Mouse (Mus musculus) bone marrow macrophage, adult 2 months (primary cell): Measurements from ENCODE around the gene Iscu. TPM values are rescaled to one million over a fixed set of nuclear protein-coding genes. Genes with fewer than 3 reads are reported as not detected.
"Not testable (repeated sequence)": the region's sequence is repeated elsewhere in the genome, so short reads cannot be mapped to it uniquely, and the experiment has no call there.

Experiments
- H3K27ac ChIP-seq: 2 replicates; pipeline ENCODE4 v1.5.1; 2012; ENCODE audit warnings: low read depth, low read length; ENCODE audit not compliant: insufficient read depth
- H3K4me1 ChIP-seq: 2 replicates; pipeline ENCODE4 v1.6.1; 2012; ENCODE audit warnings: low read length; ENCODE audit not compliant: control insufficient read depth, insufficient read depth
- H3K4me3 ChIP-seq: 2 replicates; pipeline ENCODE4 v1.5.1; 2012; ENCODE audit warnings: mild to moderate bottlenecking, low read length, moderate library complexity; ENCODE audit not compliant: insufficient read depth
- CTCF ChIP-seq: IDR thresholded peaks from 2 replicates; pipeline ENCODE4 v1.5.1; 2012; ENCODE audit warnings: low read depth, mild to moderate bottlenecking, low read length, moderate library complexity
- POLR2A ChIP-seq: IDR thresholded peaks from 2 replicates; pipeline ENCODE4 v1.6.1; 2012; ENCODE audit warnings: mild to moderate bottlenecking, low read depth, low read length, borderline replicate concordance
- polyA plus RNA-seq: library from polyadenylated mRNA; stranded (reverse); fragments of >200 nt; gene quantifications from 2 replicates; pipeline ENCODE4 v1.2.4, GENCODE M21; 2012; ENCODE audit not compliant: missing spikeins, insufficient read depth, insufficient read length

The Iscu gene
- polyA plus RNA-seq, 1 experiment: 106 TPM

DNA sequence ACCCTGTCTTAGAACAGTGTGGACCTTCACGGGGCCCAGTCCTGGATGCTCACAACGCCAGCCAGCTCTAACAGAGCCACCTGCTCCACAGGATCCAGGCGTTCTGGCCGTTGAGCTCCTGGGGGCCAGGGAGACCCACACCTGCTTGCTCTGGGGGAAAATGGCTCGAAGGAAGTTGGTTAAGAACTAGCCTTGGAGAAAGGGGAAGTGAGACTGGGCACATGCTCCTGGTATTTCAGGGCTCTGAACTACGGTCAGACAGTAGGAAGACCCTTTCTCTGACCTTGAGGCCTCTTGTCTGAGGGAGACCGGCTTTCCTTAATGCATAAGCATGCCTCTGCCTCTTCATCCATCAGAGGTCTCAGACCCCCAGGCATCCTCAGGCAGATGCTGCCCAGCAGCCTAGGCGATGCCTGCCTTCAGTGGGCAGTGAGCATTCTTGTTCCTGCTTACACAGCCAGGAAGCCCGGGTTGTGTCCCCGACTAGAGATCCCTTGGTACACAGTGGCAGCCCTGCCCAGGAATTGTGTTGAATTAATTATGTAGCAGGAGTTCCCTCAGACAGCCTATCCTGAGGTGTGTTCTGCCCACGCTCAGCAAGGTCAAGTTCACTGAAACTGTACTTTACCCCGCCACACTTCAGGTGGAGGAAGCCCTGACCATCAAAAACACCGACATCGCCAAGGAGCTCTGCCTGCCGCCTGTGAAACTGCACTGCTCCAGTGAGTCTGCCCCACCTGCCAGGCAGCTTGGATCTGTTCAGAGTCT, 3.8 kb downstream of the Iscu start:
- Histone ChIP-seq H3K4me1 (peaks cover 29% of the 10 kb centered on the region), H3K27ac (peak overlapping the region; percentile 94), H3K4me3 (no peak overlapping the region)
- TF ChIP-seq POLR2A (no peak), CTCF (no peak)

DNA sequence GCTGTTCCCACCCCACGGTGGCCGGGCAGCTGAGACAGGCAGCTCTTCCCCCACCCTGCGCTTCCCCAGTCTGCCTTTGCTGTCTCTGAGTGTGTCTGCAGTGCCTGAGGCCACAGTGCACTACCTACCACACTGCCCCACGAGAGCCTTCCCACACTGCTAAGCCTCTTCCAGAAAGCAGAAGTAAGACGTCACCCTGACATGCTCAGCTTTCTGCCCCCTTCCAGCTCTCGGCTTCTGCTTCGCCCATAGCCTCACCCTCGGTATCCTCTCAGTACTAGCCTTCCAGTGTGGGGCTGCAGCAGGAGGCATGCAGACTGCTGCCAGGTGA, 4.3 kb downstream of the Iscu start:
- Histone ChIP-seq H3K4me1 (peaks cover 29% of the 10 kb centered on the region), H3K4me3 (no peak overlapping the region), H3K27ac (peak overlapping the region; percentile 94)
- no peak for TF ChIP-seq POLR2A
- TF ChIP-seq CTCF: no peak

DNA sequence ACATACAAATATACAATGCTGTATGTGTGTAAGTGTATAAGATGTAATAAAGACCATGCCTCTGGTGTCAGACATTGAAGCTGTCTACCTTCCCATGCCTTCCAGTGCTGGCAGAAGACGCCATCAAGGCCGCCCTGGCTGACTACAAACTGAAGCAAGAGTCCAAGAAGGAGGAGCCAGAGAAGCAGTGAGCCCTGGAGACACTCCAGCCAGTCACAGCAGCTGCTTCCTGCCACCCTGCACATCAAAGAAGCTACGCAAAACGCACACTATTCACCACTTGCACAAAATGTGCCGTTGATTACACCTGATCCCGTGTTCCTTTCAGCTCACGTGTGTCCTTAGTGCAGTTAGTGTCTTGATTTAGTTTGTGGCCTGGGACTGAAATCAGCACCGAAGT, 5.2 kb downstream of the Iscu start:
- H3K27ac ChIP-seq, H3K4me3 ChIP-seq: not testable (repeated sequence)
- peaks cover 29% of the 10 kb centered on the region for H3K4me1 ChIP-seq

DNA sequence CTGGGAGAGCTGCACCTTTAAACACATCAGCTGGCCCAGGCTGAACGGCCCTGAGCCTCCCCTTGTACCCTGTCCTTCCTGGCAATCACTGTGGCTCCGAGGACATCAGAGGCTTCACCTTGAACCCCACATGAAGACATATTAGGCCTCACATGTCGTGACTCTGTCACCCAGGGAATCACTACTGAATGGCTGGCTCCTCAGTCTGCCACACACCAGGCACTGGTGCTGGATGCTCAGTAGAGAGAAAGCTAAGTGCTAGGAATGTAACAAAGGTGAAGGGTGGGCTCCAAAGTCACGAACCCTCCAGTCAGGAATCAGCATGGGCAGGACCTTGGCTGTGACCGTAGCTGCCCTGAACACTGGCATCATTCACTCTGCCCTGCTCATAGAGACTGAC, 7.0 kb downstream of the Iscu start:
- no peak overlapping the region for H3K27ac ChIP-seq
- peaks cover 33% of the 10 kb centered on the region for H3K4me1 ChIP-seq
- no peak for TF ChIP-seq CTCF
- no peak for TF ChIP-seq POLR2A
- H3K4me3 ChIP-seq: no peak overlapping the region

DNA sequence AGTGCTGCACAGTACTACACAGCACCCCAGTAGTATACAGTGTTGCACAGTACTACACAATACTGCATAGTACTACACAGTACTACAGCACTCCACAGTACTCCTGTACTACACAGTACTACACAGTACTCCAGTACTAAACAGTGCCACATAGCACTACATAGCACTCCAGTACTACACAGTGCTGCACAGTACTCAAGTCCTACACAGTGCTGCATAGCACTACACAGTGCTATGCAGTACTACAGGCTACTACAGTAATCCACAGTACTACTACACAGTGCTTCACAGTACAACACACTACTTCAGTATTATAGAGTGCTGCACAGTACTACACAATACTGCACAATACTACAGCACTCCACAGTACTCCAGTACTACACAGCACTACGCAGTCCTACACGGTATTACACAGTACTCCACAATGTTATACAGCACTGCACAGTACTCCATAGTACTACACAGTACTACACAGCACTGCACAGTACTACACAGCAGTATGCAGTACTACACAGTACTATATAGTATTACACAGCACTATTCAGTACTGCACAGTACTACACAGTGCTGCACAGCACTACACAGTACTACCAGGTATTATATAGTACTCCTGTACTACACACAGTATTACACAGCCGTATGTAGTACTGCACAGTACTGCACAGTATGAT, 7.7 kb downstream of the Iscu start:
- Histone ChIP-seq H3K4me3 (no peak overlapping the region), H3K27ac (no peak overlapping the region), H3K4me1 (peaks cover 30% of the 10 kb centered on the region)
- no peak for TF ChIP-seq POLR2A
- TF ChIP-seq CTCF: no peak

DNA sequence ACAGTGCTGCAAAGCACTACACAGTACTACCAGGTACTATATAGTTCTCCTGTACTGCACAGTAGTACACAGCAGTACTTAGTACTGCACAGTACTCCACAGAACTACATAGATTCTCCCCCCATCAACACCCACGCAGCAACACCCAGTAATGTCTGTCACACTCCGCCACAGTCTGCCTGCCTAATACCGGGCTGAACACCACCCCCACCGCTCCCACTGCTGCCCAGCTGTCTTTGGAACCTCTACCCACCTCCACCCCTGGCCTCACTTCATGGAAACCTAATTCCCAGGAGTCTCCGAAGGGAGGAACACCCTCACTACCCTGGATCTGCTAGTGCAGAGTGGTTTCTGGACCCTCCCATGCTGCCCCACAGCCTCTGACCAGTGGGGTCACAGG, 8.2 kb downstream of the Iscu start:
- Histone ChIP-seq H3K4me1 (peaks cover 27% of the 10 kb centered on the region), H3K4me3 (no peak overlapping the region), H3K27ac (no peak overlapping the region)
- TF ChIP-seq CTCF (no peak), POLR2A (no peak)

DNA sequence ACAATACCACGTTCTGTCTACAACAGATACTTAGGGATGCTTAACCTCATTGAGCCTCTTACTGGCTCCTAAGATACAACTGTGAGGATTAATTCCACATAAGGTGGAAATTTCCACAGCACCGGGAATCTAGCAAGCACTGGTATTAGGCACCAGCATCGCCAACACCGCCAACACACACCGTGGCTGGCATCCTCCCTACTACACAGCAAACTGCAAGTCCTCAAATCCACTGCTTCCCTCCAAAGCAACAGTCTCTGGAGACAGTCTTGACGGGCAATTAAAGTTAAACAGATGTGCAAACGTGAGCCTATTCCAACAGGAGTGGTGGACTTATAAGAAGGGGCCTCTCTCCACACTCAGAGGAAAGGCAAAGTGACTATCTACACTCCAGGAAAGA, 8.7 kb downstream of the Iscu start:
- Histone ChIP-seq H3K4me1 (peaks cover 24% of the 10 kb centered on the region), H3K4me3 (no peak overlapping the region), H3K27ac (no peak overlapping the region)
- no peak for TF ChIP-seq CTCF
- TF ChIP-seq POLR2A: no peak

DNA sequence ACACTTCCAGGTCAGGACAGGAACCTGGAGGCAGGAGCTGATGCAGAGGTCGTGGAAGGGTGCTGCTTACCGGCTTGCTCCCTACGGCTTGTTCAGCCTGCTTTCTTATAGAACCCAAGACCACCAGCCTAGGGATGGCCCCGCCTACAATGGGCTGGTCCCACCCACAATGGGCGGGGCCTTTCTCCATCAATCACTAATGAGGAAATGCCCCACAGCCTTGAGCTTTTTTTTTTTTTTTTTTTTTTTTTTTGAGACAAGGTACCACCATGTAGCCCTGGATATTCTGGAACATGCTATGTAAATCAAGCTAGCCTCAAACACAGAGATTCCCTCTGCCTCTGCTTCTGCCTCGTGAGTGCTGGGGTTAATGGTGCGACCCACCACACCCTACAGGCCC, 9.3 kb downstream of the Iscu start:
- TF ChIP-seq POLR2A (no peak), CTCF (no peak)
- no peak overlapping the region for H3K27ac ChIP-seq
- H3K4me3 ChIP-seq: no peak overlapping the region
- H3K4me1 ChIP-seq: peaks cover 23% of the 10 kb centered on the region

DNA sequence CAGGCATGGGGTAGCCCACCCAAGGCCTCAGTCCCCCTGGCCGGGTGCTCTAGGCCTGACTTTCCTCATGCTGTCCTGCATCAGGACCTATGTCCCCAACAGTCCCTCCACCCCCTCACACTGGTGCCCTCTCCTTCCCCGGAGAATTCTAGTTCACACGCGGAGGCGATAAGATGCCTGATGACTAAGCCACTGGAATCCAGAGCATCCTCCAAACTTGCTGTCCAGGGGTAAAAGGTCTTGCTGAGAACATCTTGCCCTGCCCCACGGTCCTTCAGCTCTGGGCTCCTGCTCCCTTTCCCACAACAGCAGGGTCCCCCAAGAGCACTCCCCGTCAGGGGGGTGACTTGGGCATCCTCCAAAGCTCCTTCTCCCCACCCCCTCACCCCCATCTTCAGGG, 10.1 kb downstream of the Iscu start:
- no peak overlapping the region for H3K4me3 ChIP-seq
- H3K4me1 ChIP-seq: peaks cover 21% of the 10 kb centered on the region
- no peak overlapping the region for H3K27ac ChIP-seq
- TF ChIP-seq POLR2A (no peak), CTCF (no peak)

DNA sequence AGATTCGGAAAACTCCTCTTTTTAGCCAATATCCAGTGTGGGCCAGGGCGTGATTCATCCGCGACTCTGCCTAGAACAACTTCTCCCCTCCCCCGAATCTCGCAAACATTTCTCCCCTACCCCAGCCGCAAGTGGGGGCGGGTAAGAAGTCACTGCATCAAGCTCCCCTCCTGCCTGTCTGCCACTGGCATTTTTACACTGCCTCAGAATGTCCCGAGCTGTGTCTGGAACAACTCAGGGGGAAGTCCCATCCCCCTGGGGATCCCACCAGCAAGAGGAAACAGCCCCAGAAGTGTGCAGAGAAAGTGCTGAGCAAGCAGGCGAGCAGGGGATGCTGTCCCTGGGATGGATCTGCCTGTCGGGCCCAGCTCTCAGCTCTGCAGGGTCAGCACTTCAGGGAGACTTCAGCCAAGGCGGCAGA, 11.0 kb downstream of the Iscu start:
- no peak overlapping the region for H3K4me3 ChIP-seq
- no peak overlapping the region for H3K27ac ChIP-seq
- TF ChIP-seq CTCF: no peak
- TF ChIP-seq POLR2A: no peak
- H3K4me1 ChIP-seq: peaks cover 22% of the 10 kb centered on the region

DNA sequence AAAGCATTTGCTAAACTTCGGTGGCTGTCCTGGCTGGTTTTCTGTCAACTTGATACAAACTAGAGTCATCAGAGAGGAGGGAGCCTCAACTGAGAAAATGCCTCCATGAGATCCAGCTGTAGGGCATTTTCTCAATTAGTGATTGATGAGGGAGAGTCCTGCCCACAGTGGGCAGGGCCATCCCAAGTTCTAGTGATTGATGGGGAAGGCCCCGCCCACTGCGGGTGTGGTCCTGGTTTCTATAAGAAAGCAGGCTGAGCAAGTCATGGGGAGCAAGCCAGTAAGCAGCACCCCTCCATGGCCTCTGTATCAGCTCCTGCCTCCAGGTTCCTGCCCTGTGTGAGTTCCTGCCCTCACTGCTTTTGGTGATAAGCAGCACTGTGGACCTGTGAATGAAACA, 11.6 kb downstream of the Iscu start:
- H3K4me3 ChIP-seq: not testable (repeated sequence)
- Histone ChIP-seq H3K4me1 (peaks cover 22% of the 10 kb centered on the region), H3K27ac (peak overlapping the region; percentile 20)
